Mouse (Mus musculus) E14TG2a.4 (cell line): ENCODE measurements at regions not wholly inside any gene's neighbourhood (a gene's known extent, or its start where the extent isn't known, plus 50 kb on each side); places are given as distances from the start of the nearest gene placed in this dataset.

Experiments
- CTCF ChIP-seq: conservative IDR thresholded peaks from 2 replicates; pipeline ENCODE4 v1.5.1; 2014; ENCODE audit warnings: low read length
- NANOG ChIP-seq: IDR thresholded peaks from 2 replicates; pipeline ENCODE4 v1.6.1; 2014; ENCODE audit warnings: borderline replicate concordance, low read length, mixed read lengths

GRCm38 (mm10) chr4:81578981-81579380, 136.4 kb upstream of the Mpdz start:
- TF ChIP-seq CTCF (no peak), NANOG (no peak)
